9 mouse cellular contexts compared by ENCODE assay signal in the genomic region with DNA sequence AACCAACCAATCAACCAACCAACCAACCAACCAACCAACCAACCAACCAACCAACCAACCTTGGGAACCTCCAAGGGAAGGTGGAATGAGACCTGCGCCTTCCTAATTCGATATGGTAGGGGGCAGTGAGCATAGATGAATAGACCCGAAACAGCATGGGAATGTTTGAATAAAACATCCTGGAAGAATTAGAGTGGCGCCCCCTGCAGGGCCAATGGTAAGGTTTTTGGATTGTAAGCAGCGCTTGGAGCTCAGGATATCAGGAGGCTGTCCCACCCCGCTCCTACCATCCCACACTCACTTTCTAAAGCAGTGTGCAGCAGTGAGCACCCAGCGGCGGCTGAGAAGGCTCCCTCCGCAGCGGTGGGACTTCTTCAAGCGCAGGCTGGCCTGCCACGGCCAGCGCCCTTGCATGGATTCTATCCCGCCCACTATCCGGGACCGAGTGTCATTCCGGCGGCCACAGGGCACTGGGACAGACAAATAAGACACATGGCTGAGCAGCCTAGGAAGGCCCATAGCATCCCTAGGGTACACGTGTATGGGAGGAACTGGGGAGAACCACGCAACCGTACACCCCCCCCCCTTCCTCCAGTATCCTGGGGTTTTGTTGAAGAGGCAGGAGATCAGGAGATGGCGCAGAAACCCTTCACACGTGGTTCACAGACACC. TPM values are rescaled to one million over a fixed set of nuclear protein-coding genes. Genes with fewer than 3 reads are reported as not detected.
DNase-seq lines count a peak whose midpoint lies in the region; ATAC-seq and TF ChIP-seq lines count a peak whose summit lies in the region.
"Had no signal": no experiment of that assay in that cellular context is flagged by ENCODE, and none has a peak within 500 bp of the region (broad histone marks: within the 10 kb centered on the region; RNA-seq: fewer than 3 reads in every experiment).

No protein-coding gene starts in this region.

- H3K4me3 ChIP-seq in erythroblast, embryonic 14.5 days (replicated peaks) = peak overlapping the region; percentile 49
- H3K4me3 ChIP-seq in E14TG2a.4 (replicated peaks; ENCODE audit: low read length) = peak overlapping the region; percentile 74
- 0 out of 2 replicates have a peak overlapping the region, but pooled peaks have one; percentile 14 for H3K4me3 ChIP-seq in hindbrain, embryonic 11.5 days (ENCODE audit: low read depth, low read length)
- H3K4me3 ChIP-seq in thymus, adult 2 months (ENCODE audit: control insufficient read depth, insufficient read depth, low read length) = no peak overlapping the region

- TF ChIP-seq CTCF in E14TG2a.4 (conservative IDR thresholded peaks at IDR 0.05; ENCODE audit: low read length) = peak; percentile 64
- no peak for TF ChIP-seq CTCF in thymus, adult 2 months (IDR thresholded peaks at IDR 0.05; ENCODE audit: borderline replicate concordance, control insufficient read depth, extremely low read depth, insufficient read depth, low read length, poor library complexity)

- no peak for TF ChIP-seq POLR2A in thymus, adult 2 months (IDR thresholded peaks at IDR 0.05; ENCODE audit: control insufficient read depth, extremely low read depth, insufficient read depth, low read length, poor library complexity)

- no peaks in the 10 kb centered on the region for H3K36me3 ChIP-seq in erythroblast, embryonic 14.5 days (ENCODE audit: control insufficient read depth)
- peaks cover 6% of the 10 kb centered on the region; the same call in 1 of the 2 replicates for H3K36me3 ChIP-seq in E14TG2a.4 (ENCODE audit: insufficient read depth, low read length)
- no peaks in the 10 kb centered on the region for H3K36me3 ChIP-seq in hindbrain, embryonic 11.5 days (ENCODE audit: control insufficient read depth, insufficient read depth, low read length)
- H3K36me3 ChIP-seq in thymus, adult 2 months (ENCODE audit: control insufficient read depth, insufficient read depth, low read length) = no peaks in the 10 kb centered on the region

- H3K27ac ChIP-seq in hindbrain, embryonic 11.5 days (ENCODE audit: low read depth, low read length) = no peak overlapping the region
- no peak overlapping the region for H3K27ac ChIP-seq in thymus, adult 2 months (ENCODE audit: control insufficient read depth, insufficient read depth, low read length)

- H3K9me3 ChIP-seq in erythroblast, embryonic 14.5 days (ENCODE audit: control insufficient read depth, low read length) = no peaks in the 10 kb centered on the region
- H3K9me3 ChIP-seq in E14TG2a.4 (ENCODE audit: low read length) = no peaks in the 10 kb centered on the region
- H3K9me3 ChIP-seq in hindbrain, embryonic 11.5 days (ENCODE audit: control insufficient read depth, low read length) = no peaks in the 10 kb centered on the region

- no peak overlapping the region for H3K4me2 ChIP-seq in hindbrain, embryonic 11.5 days (replicated peaks; ENCODE audit: low read depth, low read length)

- no peak for ATAC-seq in erythroblast, adult 5-6 weeks (replicated peaks; ENCODE audit: low FRiP score, poor library complexity, severe bottlenecking)
- no peak for ATAC-seq in hindbrain, embryonic 11.5 days (ENCODE audit: low FRiP score)

- no peak overlapping the region for H3K9ac ChIP-seq in hindbrain, embryonic 11.5 days (ENCODE audit: low read depth, low read length)

- WGBS in hindbrain, embryonic 11.5 days = 32% methylated on average over 23 of the region's 23 CpGs
- 88% methylated on average over 23 of the region's 23 CpGs for WGBS in thymus, adult 2 months

- DNase-seq in hindbrain, embryonic 11.5 days (ENCODE audit: low spot score) = no peak
- peak; percentile 52 for DNase-seq in lung, postnatal 36 days
- DNase-seq in thymus, adult 2 months = no peak
- no peak for DNase-seq in thymus, postnatal 14 days
- DNase-seq in layer of hippocampus, adult 18-20 months (ENCODE audit: low spot score in 2 of 2) = no peak

- H3K27me3 ChIP-seq in erythroblast, embryonic 14.5 days (ENCODE audit: control insufficient read depth) = no peaks in the 10 kb centered on the region
- H3K27me3 ChIP-seq in E14TG2a.4 (ENCODE audit: insufficient read depth, low read length) = no peaks in the 10 kb centered on the region; the same call in 1 of the 2 replicates
- no peaks in the 10 kb centered on the region for H3K27me3 ChIP-seq in hindbrain, embryonic 11.5 days (ENCODE audit: control insufficient read depth, insufficient read depth, low read length)
- H3K27me3 ChIP-seq in thymus, adult 2 months (ENCODE audit: control insufficient read depth, insufficient read depth, low read length) = no peaks in the 10 kb centered on the region

- H3K4me1 ChIP-seq in erythroblast, embryonic 14.5 days (ENCODE audit: control insufficient read depth) = peaks cover 11% of the 10 kb centered on the region
- peaks cover 7% of the 10 kb centered on the region for H3K4me1 ChIP-seq in E14TG2a.4 (replicated peaks; ENCODE audit: low read depth, low read length)
- no peaks in the 10 kb centered on the region for H3K4me1 ChIP-seq in hindbrain, embryonic 11.5 days (replicated peaks; ENCODE audit: control insufficient read depth, insufficient read depth, low read length)
- H3K4me1 ChIP-seq in thymus, adult 2 months (replicated peaks; ENCODE audit: control insufficient read depth, insufficient read depth, low read length) = peaks cover 4% of the 10 kb centered on the region; the same call in 1 of the 2 replicates

RNA-seq across cellular contexts. Expression of a gene that starts 0.4 kb away (rescaled TPM):
- polyA plus RNA-seq in erythroblast, embryonic 14.5 days (2012) = 0.03 TPM in 1 of 2 replicates, not detected in the other
- total RNA-seq in erythroblast, adult 5-6 weeks (2015; ENCODE audit: low replicate concordance) = not detected in 2 replicates
- total RNA-seq in erythroblast, adult 5-6 weeks (2017; ENCODE audit: low replicate concordance) = not detected in 2 replicates
- not detected in 2 replicates for polyA plus RNA-seq in hindbrain, embryonic 11.5 days (2014; fragmentation: Nextera tagmentation; extraction: Ambion mirVana)
- polyA plus RNA-seq in thymus, adult 2 months (2012; rRNA removed) = 0.51 and 0.65 TPM in 2 replicates
- total RNA-seq in layer of hippocampus, adult 18-20 months (2021) = not detected

RNA-seq across cellular contexts. Expression of a gene that starts 0.7 kb away (rescaled TPM):
- polyA plus RNA-seq in erythroblast, embryonic 14.5 days (2012) = 0.05 and 0.09 TPM in 2 replicates
- total RNA-seq in erythroblast, adult 5-6 weeks (2015; ENCODE audit: low replicate concordance) = not detected in 2 replicates
- not detected in 2 replicates for total RNA-seq in erythroblast, adult 5-6 weeks (2017; ENCODE audit: low replicate concordance)
- 0.92 and 1.6 TPM in 2 replicates for polyA plus RNA-seq in hindbrain, embryonic 11.5 days (2014; fragmentation: Nextera tagmentation; extraction: Ambion mirVana)
- polyA plus RNA-seq in thymus, adult 2 months (2012; rRNA removed) = 0.34 and 0.59 TPM in 2 replicates
- total RNA-seq in layer of hippocampus, adult 18-20 months (2021) = 1 to 10 TPM in 1 of 2 experiments, under 1 TPM in 1; 0.89 to 2.4 TPM

RNA-seq across cellular contexts. Expression of a gene that starts 7.4 kb away (rescaled TPM):
- polyA plus RNA-seq in erythroblast, embryonic 14.5 days (2012) = not detected in 2 replicates
- total RNA-seq in erythroblast, adult 5-6 weeks (2015; ENCODE audit: low replicate concordance) = not detected in 2 replicates
- total RNA-seq in erythroblast, adult 5-6 weeks (2017; ENCODE audit: low replicate concordance) = not detected in 2 replicates
- polyA plus RNA-seq in hindbrain, embryonic 11.5 days (2014; fragmentation: Nextera tagmentation; extraction: Ambion mirVana) = 0.14 TPM in 1 of 2 replicates, not detected in the other
- 1.6 and 2.8 TPM in 2 replicates for polyA plus RNA-seq in thymus, adult 2 months (2012; rRNA removed)
- total RNA-seq in layer of hippocampus, adult 18-20 months (2021) = under 1 TPM in 1 of 2 experiments, not detected in 1; 0.41 TPM
- polyA plus RNA-seq: C2C12 had no signal

RNA-seq across cellular contexts. Expression of a gene that starts 14.3 kb away (rescaled TPM):
- 109 and 150 TPM in 2 replicates for polyA plus RNA-seq in erythroblast, embryonic 14.5 days (2012)
- total RNA-seq in erythroblast, adult 5-6 weeks (2015; ENCODE audit: low replicate concordance) = 94.3 and 118 TPM in 2 replicates
- 33.2 and 50.0 TPM in 2 replicates for total RNA-seq in erythroblast, adult 5-6 weeks (2017; ENCODE audit: low replicate concordance)
- polyA plus RNA-seq in hindbrain, embryonic 11.5 days (2014; fragmentation: Nextera tagmentation; extraction: Ambion mirVana) = 1,090 and 1,145 TPM in 2 replicates
- polyA plus RNA-seq in thymus, adult 2 months (2012; rRNA removed) = 639 and 815 TPM in 2 replicates
- total RNA-seq in layer of hippocampus, adult 18-20 months (2021) = 100 to 1,000 TPM; 355 to 375 TPM

RNA-seq across cellular contexts. Expression of a gene that starts 24.6 kb away (rescaled TPM):
- not detected in 2 replicates for polyA plus RNA-seq in erythroblast, embryonic 14.5 days (2012)
- total RNA-seq in erythroblast, adult 5-6 weeks (2015; ENCODE audit: low replicate concordance) = not detected in 2 replicates
- not detected in 2 replicates for total RNA-seq in erythroblast, adult 5-6 weeks (2017; ENCODE audit: low replicate concordance)
- not detected in 2 replicates for polyA plus RNA-seq in hindbrain, embryonic 11.5 days (2014; fragmentation: Nextera tagmentation; extraction: Ambion mirVana)
- polyA plus RNA-seq in thymus, adult 2 months (2012; rRNA removed) = 0.11 TPM in 1 of 2 replicates, not detected in the other
- not detected for total RNA-seq in layer of hippocampus, adult 18-20 months (2021)
- polyA plus RNA-seq: C2C12 had no signal
